Comparison of ENCODE assay signal across 8 mouse cellular contexts in the genomic region with DNA sequence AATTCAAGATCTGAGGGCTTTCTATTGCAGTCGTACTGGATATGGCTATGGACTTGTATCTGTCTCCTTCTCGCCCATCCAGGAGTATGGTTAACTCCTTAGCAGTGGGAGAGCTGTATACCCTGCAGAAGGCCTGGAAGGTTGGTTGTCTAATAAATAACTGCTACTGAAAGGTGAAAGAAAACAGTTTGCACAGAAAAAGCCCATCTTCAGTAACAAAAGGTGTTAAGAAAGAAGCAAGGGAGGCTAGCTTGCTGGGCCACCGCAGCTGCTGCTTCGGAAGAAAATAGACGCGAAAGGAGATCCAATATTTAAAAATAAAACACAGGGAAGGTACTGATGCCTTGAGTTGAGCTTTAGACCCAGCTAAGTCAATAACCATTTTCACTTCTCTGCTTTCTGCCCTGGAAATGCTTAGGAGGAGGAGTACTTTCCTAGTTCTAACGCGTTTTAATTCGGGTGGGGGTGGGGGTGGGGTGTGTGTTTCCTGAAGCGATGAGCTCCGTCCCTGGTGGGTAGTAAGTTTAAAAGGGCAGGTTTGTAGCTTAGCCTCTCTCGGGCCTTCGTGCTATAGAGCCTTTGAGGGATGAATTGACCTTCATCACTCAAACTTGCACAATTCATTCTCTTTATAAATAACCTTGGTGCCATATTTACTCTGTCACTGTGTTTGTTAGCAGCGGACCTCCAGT. TPM values are rescaled to one million over a fixed set of nuclear protein-coding genes. Genes with fewer than 3 reads are reported as not detected.
DNase-seq lines count a peak whose midpoint lies in the region; ATAC-seq and TF ChIP-seq lines count a peak whose summit lies in the region.

No protein-coding gene starts in this region.

- ATAC-seq in heart, postnatal 0 days (ENCODE audit: insufficient read depth, low read depth): peak; percentile 27; the same call in 1 of the 2 replicates

- no peaks in the 10 kb centered on the region for H3K36me3 ChIP-seq in heart, postnatal 0 days (replicated peaks; ENCODE audit: control insufficient read depth, insufficient read depth, low read length)
- H3K36me3 ChIP-seq in macrophage (ENCODE audit: inconsistent target): no peaks in the 10 kb centered on the region

- no peak for TF ChIP-seq POLR2A in lung, adult 2 months (IDR thresholded peaks at IDR 0.05; ENCODE audit: borderline replicate concordance, extremely low read depth, low read depth, low read length)

- TF ChIP-seq EP300 in heart, postnatal 0 days (IDR thresholded peaks at IDR 0.05; ENCODE audit: low read depth): no peak

- H3K79me2 ChIP-seq in macrophage (ENCODE audit: inconsistent target): no peaks in the 10 kb centered on the region; the same call in 1 of the 2 replicates

- intact Hi-C loops in left cerebral cortex, postnatal 10 days (cut with DNase I): no loop called here

- H3K4me1 ChIP-seq in lung, adult 2 months (ENCODE audit: control insufficient read depth, insufficient read depth, low read length): peaks cover 5% of the 10 kb centered on the region; the same call in 1 of the 2 replicates
- peaks cover 5% of the 10 kb centered on the region; the same call in 1 of the 2 replicates for H3K4me1 ChIP-seq in heart, postnatal 0 days (ENCODE audit: control insufficient read depth, insufficient read depth)

- H3K9ac ChIP-seq in heart, postnatal 0 days (replicated peaks; ENCODE audit: low read depth, low read length): peak overlapping the region; percentile 49

- peak overlapping the region; percentile 100 for H3K4me3 ChIP-seq in lung, adult 2 months (replicated peaks; ENCODE audit: extremely low read depth, low read depth, low read length)
- peak overlapping the region; percentile 69 for H3K4me3 ChIP-seq in heart, postnatal 0 days (ENCODE audit: low read depth, low read length)
- H3K4me3 ChIP-seq in macrophage (ENCODE audit: inconsistent target): peak overlapping the region; percentile 95

- DNase-seq in lung, adult 2 months: no peak
- DNase-seq in lung, postnatal 10 days: no peak
- DNase-seq in cerebellum, postnatal 14 days: peak; percentile 6 to 24
- no peak for DNase-seq in heart, postnatal 0 days (ENCODE audit: low spot score)
- no peak for DNase-seq in ovary, adult 18-20 months (ENCODE audit: low spot score)
- no peak for DNase-seq in T-cell, adult 2 months (ENCODE audit: low spot score)
- no peak for DNase-seq in left cerebral cortex, postnatal 10 days (ENCODE audit: extremely low spot score in 1 of 2, low spot score in 2 of 2)

- no peaks in the 10 kb centered on the region for H3K27me3 ChIP-seq in heart, postnatal 0 days (ENCODE audit: control insufficient read depth, insufficient read depth, low read length)

- 0 out of 2 replicates have a peak overlapping the region, but pooled peaks have one; percentile 11 for H3K27ac ChIP-seq in heart, postnatal 0 days (ENCODE audit: low read depth)
- H3K27ac ChIP-seq in macrophage: peak overlapping the region; percentile 62

- 0 out of 2 replicates have a peak, but pooled peaks cover 5% of the 10 kb centered on the region for H3K9me3 ChIP-seq in heart, postnatal 0 days (replicated peaks; ENCODE audit: control insufficient read depth, low read length)

- H3K4me2 ChIP-seq in heart, postnatal 0 days (ENCODE audit: low read depth, low read length): peak overlapping the region; percentile 75

- no peak for TF ChIP-seq CTCF in lung, adult 2 months (IDR thresholded peaks at IDR 0.05; ENCODE audit: insufficient read depth, low read length)
- TF ChIP-seq CTCF in heart, postnatal 0 days (IDR thresholded peaks at IDR 0.05; ENCODE audit: low read depth): no peak

- WGBS in lung, adult 2 months: 20% methylated on average over 14 of the region's 14 CpGs
- WGBS in heart, postnatal 0 days: 19% methylated on average over 14 of the region's 14 CpGs
- 25% methylated on average over 14 of the region's 14 CpGs for WGBS in macrophage (ENCODE audit: missing documents)

RNA-seq across cellular contexts. Expression of gene Usp45, which starts 0.6 kb away (rescaled TPM):
- 3.5 and 3.9 TPM in 2 replicates for polyA plus RNA-seq in lung, adult 2 months (2012; rRNA removed)
- total RNA-seq in heart, postnatal 0 days (2014; rRNA removed; ENCODE audit: low replicate concordance): 7.6 and 12.6 TPM in 2 replicates
- polyA plus RNA-seq in heart, postnatal 0 days (2015; fragmentation: Nextera tagmentation; extraction: Ambion mirVana): 3.6 and 4.6 TPM in 2 replicates
- 10 to 100 TPM; 13.8 to 87.5 (median 40.7) TPM for total RNA-seq in macrophage (2018; cell fraction: chromatin; rRNA removed)
- 10 to 100 TPM; 10.2 to 21.6 (median 16.3) TPM for total RNA-seq in macrophage (2018; cell fraction: cytosol; rRNA removed)
- 10 to 100 TPM; 13.5 to 65.0 (median 25.4) TPM for total RNA-seq in macrophage (2018; cell fraction: nucleus; rRNA removed)
- 11.5 to 13.5 TPM (median 11.8 TPM) in 3 replicates for polyA plus RNA-seq in macrophage (2018)
- 10 to 100 TPM; 25.0 to 31.2 TPM for total RNA-seq in left cerebral cortex, postnatal 10 days (2021)

RNA-seq across cellular contexts. Expression of gene Tstd3, which starts 0.7 kb away (rescaled TPM):
- 1.3 and 1.5 TPM in 2 replicates for polyA plus RNA-seq in lung, adult 2 months (2012; rRNA removed)
- 9.9 and 16.5 TPM in 2 replicates for total RNA-seq in heart, postnatal 0 days (2014; rRNA removed; ENCODE audit: low replicate concordance)
- polyA plus RNA-seq in heart, postnatal 0 days (2015; fragmentation: Nextera tagmentation; extraction: Ambion mirVana): 23.5 and 25.2 TPM in 2 replicates
- total RNA-seq in macrophage (2018; cell fraction: chromatin; rRNA removed): 1 to 10 TPM in 14 of 26 experiments, under 1 TPM in 7, not detected in 5; 0.54 to 5.3 (median 2.5) TPM
- total RNA-seq in macrophage (2018; cell fraction: cytosol; rRNA removed): 10 to 100 TPM; 13.1 to 35.4 (median 26.7) TPM
- 10 to 100 TPM in 3 of 26 experiments, 1 to 10 TPM in 23; 1.3 to 15.9 (median 5.6) TPM for total RNA-seq in macrophage (2018; cell fraction: nucleus; rRNA removed)
- polyA plus RNA-seq in macrophage (2018): 17.1 to 36.6 TPM (median 27.0 TPM) in 3 replicates
- 10 to 100 TPM; 16.7 to 17.9 TPM for total RNA-seq in left cerebral cortex, postnatal 10 days (2021)

RNA-seq across cellular contexts. Expression of gene Ccnc, which starts 38.8 kb away (rescaled TPM):
- 3.7 and 6.2 TPM in 2 replicates for polyA plus RNA-seq in lung, adult 2 months (2012; rRNA removed)
- total RNA-seq in heart, postnatal 0 days (2014; rRNA removed; ENCODE audit: low replicate concordance): 12.0 and 26.6 TPM in 2 replicates
- 20.1 and 21.4 TPM in 2 replicates for polyA plus RNA-seq in heart, postnatal 0 days (2015; fragmentation: Nextera tagmentation; extraction: Ambion mirVana)
- 10 to 100 TPM in 24 of 26 experiments, 1 to 10 TPM in 2; 8.7 to 55.0 (median 33.5) TPM for total RNA-seq in macrophage (2018; cell fraction: chromatin; rRNA removed)
- 10 to 100 TPM; 15.9 to 22.8 (median 19.6) TPM for total RNA-seq in macrophage (2018; cell fraction: cytosol; rRNA removed)
- total RNA-seq in macrophage (2018; cell fraction: nucleus; rRNA removed): 10 to 100 TPM in 23 of 26 experiments, 1 to 10 TPM in 3; 7.7 to 47.5 (median 30.6) TPM
- 17.4 to 23.4 TPM (median 18.3 TPM) in 3 replicates for polyA plus RNA-seq in macrophage (2018)
- total RNA-seq in left cerebral cortex, postnatal 10 days (2021): 10 to 100 TPM; 40.9 to 43.3 TPM

Comparison
In these comparisons a context has a peak if more than half of its experiments do, and no peak if none do; other contexts are left out.
1. DNase-seq: peak in cerebellum, postnatal 14 days (2 of 2); none in lung, adult 2 months (single experiment), lung, postnatal 10 days (single experiment), heart, postnatal 0 days (single experiment), ovary, adult 18-20 months (single experiment), T-cell, adult 2 months (single experiment) and left cerebral cortex, postnatal 10 days (0 of 2).
2. Peak in every context shown above with its lines, with median percentiles within 50 percentile points of each other: H3K4me3 ChIP-seq.